Mouse (Mus musculus): ENCODE data around the gene Ifna5. TPM values are rescaled to one million over a fixed set of nuclear protein-coding genes. Genes with fewer than 3 reads are reported as not detected.
A peak's percentile ranks its signal among the peaks of the same experiment; 100 is the strongest.
"Not testable (repeated sequence)": the region's sequence is repeated elsewhere in the genome, so short reads cannot be mapped to it uniquely, and the experiment has no call there.

Ifna5 gene
- total and polyA plus RNA-seq, 3 experiments, result not detected

- H3K4me3 ChIP-seq; H3K79me2 ChIP-seq (replicated peaks; ENCODE audit: control insufficient read depth, insufficient read depth, low read length); H3K27me3 ChIP-seq (ENCODE audit: control insufficient read depth, insufficient read depth, low read length); intact Hi-C loops (cut with DNase I); H3K27ac ChIP-seq; H3K4me1 ChIP-seq (ENCODE audit: control insufficient read depth, insufficient read depth, low read length); H3K36me3 ChIP-seq (ENCODE audit: control insufficient read depth, insufficient read depth, low read length): not testable (repeated sequence)
- WGBS, result 0% methylated on average over 17 of the region's 34 CpGs
- TF ChIP-seq CTCF (IDR thresholded peaks at IDR 0.05), result peak; percentile 34
- DNase-seq, result peak; percentile 54 to 55
- peak overlapping the region; percentile 59; the same call in 1 of the 2 replicates for H3K9ac ChIP-seq (ENCODE audit: low read depth, low read length)
Measured at GRCm38 (mm10) chr4:88805761-88806160, 29.6 kb upstream of the Ifna5 start.

- TF ChIP-seq CTCF (IDR thresholded peaks at IDR 0.05), result no peak
- TF ChIP-seq EP300 (IDR thresholded peaks at IDR 0.05; ENCODE audit: insufficient read depth, low read depth, low read length), result no peak
- no peak for TF ChIP-seq POLR2A (IDR thresholded peaks at IDR 0.05; ENCODE audit: insufficient read depth, low read depth, low read length)
- 43% methylated on average over 3 of the region's 3 CpGs for WGBS
Measured at GRCm38 (mm10) chr4:88815928-88816327, 19.4 kb upstream of the Ifna5 start, which contains the start of gene Ifna7. Gene Ifna7, plus strand, starts transcription at chr4:88816228.

GRCm38 (mm10) chr4:88819659-88820058, 15.7 kb upstream of the Ifna5 start, which contains the start of gene Ifna11:
Gene Ifna11, plus strand, starts transcription at chr4:88819959.
- Histone ChIP-seq H3K27me3 (ENCODE audit: control insufficient read depth, insufficient read depth, low read length) (no peaks in the 10 kb centered on the region), H3K27ac (no peak within 1 kb of the TSS), H3K79me2 (replicated peaks; ENCODE audit: control insufficient read depth, insufficient read depth, low read length) (no peaks in the 10 kb centered on the region), H3K4me1 (ENCODE audit: control insufficient read depth, insufficient read depth, low read length) (no peaks in the 10 kb centered on the region), H3K36me3 (ENCODE audit: control insufficient read depth, insufficient read depth, low read length) (no peaks in the 10 kb centered on the region), H3K4me3 (no peak within 1 kb of the TSS), H3K9ac (ENCODE audit: low read depth, low read length) (no peak within 1 kb of the TSS)
- intact Hi-C loops (cut with DNase I), result loop anchor here (5.0 kb wide), 1 partner anchor 137 kb away; the partner anchor contains the start of gene Ifna2
- 73% methylated on average over 1 of the region's 1 CpGs for WGBS
- DNase-seq, result no peak
- TF ChIP-seq EP300 (IDR thresholded peaks at IDR 0.05; ENCODE audit: insufficient read depth, low read depth, low read length) (no peak), CTCF (IDR thresholded peaks at IDR 0.05) (no peak), POLR2A (IDR thresholded peaks at IDR 0.05; ENCODE audit: insufficient read depth, low read depth, low read length) (no peak)

More at GRCm38 (mm10) chr4:88815928-88816327, 19.4 kb upstream of the Ifna5 start, which contains the start of gene Ifna7:
- no peak for DNase-seq
- H3K4me1 ChIP-seq (ENCODE audit: control insufficient read depth, insufficient read depth, low read length), result no peaks in the 10 kb centered on the region
- no peaks in the 10 kb centered on the region for H3K79me2 ChIP-seq (replicated peaks; ENCODE audit: control insufficient read depth, insufficient read depth, low read length)
- H3K27me3 ChIP-seq (ENCODE audit: control insufficient read depth, insufficient read depth, low read length), result no peaks in the 10 kb centered on the region
- H3K9ac ChIP-seq (ENCODE audit: low read depth, low read length), result no peak within 1 kb of the TSS
- no peak within 1 kb of the TSS for H3K4me3 ChIP-seq
- no peak within 1 kb of the TSS for H3K27ac ChIP-seq
- no peaks in the 10 kb centered on the region for H3K36me3 ChIP-seq (ENCODE audit: control insufficient read depth, insufficient read depth, low read length)
- intact Hi-C loops (cut with DNase I), result no loop called here

- 20% methylated on average over 4 of the region's 4 CpGs for WGBS
- Histone ChIP-seq H3K27me3 (ENCODE audit: control insufficient read depth, insufficient read depth, low read length) (no peaks in the 10 kb centered on the region), H3K36me3 (ENCODE audit: control insufficient read depth, insufficient read depth, low read length) (no peaks in the 10 kb centered on the region), H3K4me3 (no peak overlapping the region), H3K9ac (ENCODE audit: low read depth, low read length) (no peak overlapping the region), H3K4me1 (ENCODE audit: control insufficient read depth, insufficient read depth, low read length) (no peaks in the 10 kb centered on the region), H3K27ac (no peak overlapping the region), H3K79me2 (replicated peaks; ENCODE audit: control insufficient read depth, insufficient read depth, low read length) (no peaks in the 10 kb centered on the region)
- TF ChIP-seq CTCF (IDR thresholded peaks at IDR 0.05) (peak; percentile 67), POLR2A (IDR thresholded peaks at IDR 0.05; ENCODE audit: insufficient read depth, low read depth, low read length) (no peak)
- intact Hi-C loops (cut with DNase I), result loop anchor here (5.0 kb wide), 1 partner anchor 141 kb away; the partner anchor contains the start of gene Ifna2
- DNase-seq, result no peak
Measured at GRCm38 (mm10) chr4:88822995-88823394, 12.3 kb upstream of the Ifna5 start.

GRCm38 (mm10) chr4:88827116-88827515, 8.2 kb upstream of the Ifna5 start, which contains the start of gene Ifna6:
Gene Ifna6, plus strand, starts transcription at chr4:88827416.
- H3K79me2 ChIP-seq (replicated peaks; ENCODE audit: control insufficient read depth, insufficient read depth, low read length); H3K4me3 ChIP-seq; H3K4me1 ChIP-seq (ENCODE audit: control insufficient read depth, insufficient read depth, low read length); DNase-seq; H3K9ac ChIP-seq (ENCODE audit: low read depth, low read length); H3K27me3 ChIP-seq (ENCODE audit: control insufficient read depth, insufficient read depth, low read length); H3K36me3 ChIP-seq (ENCODE audit: control insufficient read depth, insufficient read depth, low read length); intact Hi-C loops (cut with DNase I); H3K27ac ChIP-seq: not testable (repeated sequence)

- DNase-seq, result no peak
- H3K27me3 ChIP-seq (ENCODE audit: control insufficient read depth, insufficient read depth, low read length), result no peaks in the 10 kb centered on the region; the same call in 1 of the 2 replicates
- no peak overlapping the region for H3K9ac ChIP-seq (ENCODE audit: low read depth, low read length)
- no peaks in the 10 kb centered on the region for H3K4me1 ChIP-seq (ENCODE audit: control insufficient read depth, insufficient read depth, low read length)
- H3K79me2 ChIP-seq (replicated peaks; ENCODE audit: control insufficient read depth, insufficient read depth, low read length), result no peaks in the 10 kb centered on the region
- 13% methylated on average over 4 of the region's 4 CpGs for WGBS
- H3K36me3 ChIP-seq (ENCODE audit: control insufficient read depth, insufficient read depth, low read length), result no peaks in the 10 kb centered on the region
- no peak overlapping the region for H3K27ac ChIP-seq
- TF ChIP-seq CTCF (IDR thresholded peaks at IDR 0.05) (peak; percentile 73), POLR2A (IDR thresholded peaks at IDR 0.05; ENCODE audit: insufficient read depth, low read depth, low read length) (no peak), EP300 (IDR thresholded peaks at IDR 0.05; ENCODE audit: insufficient read depth, low read depth, low read length) (no peak)
- intact Hi-C loops (cut with DNase I), result no loop called here
- H3K4me3 ChIP-seq, result no peak overlapping the region
Measured at GRCm38 (mm10) chr4:88830523-88830922, 4.8 kb upstream of the Ifna5 start.

Measured in heart, adult 2 months (tissue).